Comparison of ENCODE assay signal across 23 mouse cellular contexts in the genomic region with DNA sequence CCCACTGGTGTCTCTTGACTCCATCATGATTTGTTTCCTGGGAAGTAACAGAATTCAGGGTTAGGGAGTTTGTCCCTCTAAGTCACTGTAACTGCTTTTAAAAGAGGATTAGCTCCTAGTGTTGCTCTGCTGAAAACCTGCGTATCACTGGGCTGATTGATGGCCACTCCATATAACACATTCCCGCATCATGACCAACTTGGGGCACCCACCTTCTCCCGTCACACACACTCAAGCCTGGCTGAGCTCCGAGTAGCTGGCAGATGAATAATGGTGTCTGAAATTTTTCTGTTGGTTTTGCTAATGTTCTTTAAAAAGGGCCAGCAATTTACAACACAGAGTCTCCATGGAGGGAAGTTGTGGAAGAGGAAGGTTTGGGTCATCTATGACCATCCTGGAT. TPM values are rescaled to one million over a fixed set of nuclear protein-coding genes. Genes with fewer than 3 reads are reported as not detected.
DNase-seq lines count a peak whose midpoint lies in the region; ATAC-seq and TF ChIP-seq lines count a peak whose summit lies in the region.
"Had no signal": no experiment of that assay in that cellular context is flagged by ENCODE, and none has a peak within 500 bp of the region (broad histone marks: within the 10 kb centered on the region; RNA-seq: fewer than 3 reads in every experiment).

No protein-coding gene starts in this region.

- peaks cover 92% of the 10 kb centered on the region for H3K4me1 ChIP-seq in heart, embryonic 10.5 days
- H3K4me1 ChIP-seq in liver, embryonic 15.5 days (replicated peaks), result peaks cover 43% of the 10 kb centered on the region
- H3K4me1 ChIP-seq in liver, embryonic 11.5 days (replicated peaks; ENCODE audit: control insufficient read depth, insufficient read depth, low read length), result peaks cover 31% of the 10 kb centered on the region
- H3K4me1 ChIP-seq in small intestine, adult 2 months (ENCODE audit: control insufficient read depth, insufficient read depth, insufficient read length, low read length), result peaks cover 33% of the 10 kb centered on the region
- H3K4me1 ChIP-seq: forebrain, embryonic 15.5 days; midbrain, embryonic 12.5 days had no signal

- H3K4me2 ChIP-seq in liver, embryonic 15.5 days, result no peak overlapping the region
- no peak overlapping the region for H3K4me2 ChIP-seq in liver, embryonic 11.5 days
- H3K4me2 ChIP-seq: embryonic facial prominence, embryonic 13.5 days; forebrain, embryonic 15.5 days; limb, embryonic 12.5 days; midbrain, embryonic 12.5 days; neural tube, embryonic 12.5 days had no signal

- TF ChIP-seq POLR2A in small intestine, adult 2 months (IDR thresholded peaks at IDR 0.05; ENCODE audit: low read depth, low read length), result no peak

- ATAC-seq in liver, embryonic 15.5 days (ENCODE audit: insufficient read depth), result no peak
- ATAC-seq in liver, embryonic 11.5 days (replicated peaks; ENCODE audit: low FRiP score), result no peak
- ATAC-seq: forebrain, embryonic 15.5 days had no signal

- H3K36me3 ChIP-seq in heart, embryonic 10.5 days, result no peaks in the 10 kb centered on the region
- no peaks in the 10 kb centered on the region for H3K36me3 ChIP-seq in liver, embryonic 15.5 days (replicated peaks)
- H3K36me3 ChIP-seq in liver, embryonic 11.5 days (ENCODE audit: control insufficient read depth, insufficient read depth, low read length), result no peaks in the 10 kb centered on the region
- 0 out of 2 replicates have a peak, but pooled peaks cover 1% of the 10 kb centered on the region for H3K36me3 ChIP-seq in small intestine, adult 2 months (ENCODE audit: control insufficient read depth, insufficient read depth, low read length)
- H3K36me3 ChIP-seq: forebrain, embryonic 15.5 days; midbrain, embryonic 12.5 days; neural tube, embryonic 12.5 days had no signal

- TF ChIP-seq CTCF in small intestine, adult 2 months (IDR thresholded peaks at IDR 0.05; ENCODE audit: extremely low read depth, insufficient read length, insufficient replicate concordance, low read depth, low read length), result no peak

- H3K4me3 ChIP-seq in heart, embryonic 10.5 days, result no peak overlapping the region
- no peak overlapping the region for H3K4me3 ChIP-seq in liver, embryonic 15.5 days (replicated peaks)
- H3K4me3 ChIP-seq in liver, embryonic 11.5 days (ENCODE audit: low read depth, low read length), result no peak overlapping the region
- H3K4me3 ChIP-seq in small intestine, adult 2 months (ENCODE audit: low read depth, low read length), result no peak overlapping the region
- H3K4me3 ChIP-seq: embryonic facial prominence, embryonic 13.5 days; forebrain, embryonic 15.5 days; limb, embryonic 12.5 days; midbrain, embryonic 12.5 days; neural tube, embryonic 12.5 days had no signal

- no peak for DNase-seq in heart, embryonic 10.5 days (ENCODE audit: low spot score)
- no peak for DNase-seq in heart, postnatal 4 days
- DNase-seq in liver, embryonic 11.5 days (ENCODE audit: low spot score), result no peak
- peak; percentile 73 for DNase-seq in NIH3T3 (ENCODE audit: low read depth)
- no peak for DNase-seq in natural killer cell, adult 2 months (ENCODE audit: low spot score in 2 of 2)
- DNase-seq: adrenal gland, postnatal 36 days; cerebellum, adult 11-12 months; cerebellum, postnatal 14 days; gastrocnemius, postnatal 25 days; kidney, adult 9 months; kidney, postnatal 36 days; right cerebral cortex, postnatal 4 days; thymus, postnatal 36 days had no signal

- WGBS in heart, embryonic 10.5 days, result 50% methylated on average over 4 of the region's 4 CpGs
- 78% methylated on average over 4 of the region's 4 CpGs for WGBS in liver, embryonic 15.5 days (ENCODE audit: insufficient replicate concordance)
- WGBS in liver, embryonic 11.5 days, result 59% methylated on average over 4 of the region's 4 CpGs
- 90% methylated on average over 4 of the region's 4 CpGs for WGBS in small intestine, adult 2 months

- H3K27ac ChIP-seq in heart, embryonic 10.5 days, result peak overlapping the region; percentile 74
- 0 out of 2 replicates have a peak overlapping the region, but pooled peaks have one; percentile 29 for H3K27ac ChIP-seq in liver, embryonic 15.5 days (replicated peaks)
- H3K27ac ChIP-seq in liver, embryonic 11.5 days (ENCODE audit: low read depth, low read length), result no peak overlapping the region
- H3K27ac ChIP-seq in small intestine, adult 2 months (ENCODE audit: insufficient read depth, low read depth, low read length), result peak overlapping the region; percentile 58
- H3K27ac ChIP-seq: embryonic facial prominence, embryonic 13.5 days; forebrain, embryonic 15.5 days; limb, embryonic 12.5 days; liver, embryonic 14.5 days; midbrain, embryonic 12.5 days; neural tube, embryonic 12.5 days had no signal

- H3K9ac ChIP-seq in liver, embryonic 15.5 days, result no peak overlapping the region
- H3K9ac ChIP-seq in liver, embryonic 11.5 days (ENCODE audit: low read depth, low read length), result no peak overlapping the region
- H3K9ac ChIP-seq: embryonic facial prominence, embryonic 13.5 days; forebrain, embryonic 15.5 days; limb, embryonic 12.5 days; liver, embryonic 14.5 days; midbrain, embryonic 12.5 days; neural tube, embryonic 12.5 days had no signal

- no peaks in the 10 kb centered on the region for H3K9me3 ChIP-seq in heart, embryonic 10.5 days
- H3K9me3 ChIP-seq in liver, embryonic 15.5 days (replicated peaks), result no peaks in the 10 kb centered on the region
- H3K9me3 ChIP-seq in liver, embryonic 11.5 days (ENCODE audit: control insufficient read depth, low read length), result no peaks in the 10 kb centered on the region
- H3K9me3 ChIP-seq: embryonic facial prominence, embryonic 13.5 days; forebrain, embryonic 15.5 days; limb, embryonic 12.5 days; midbrain, embryonic 12.5 days; neural tube, embryonic 12.5 days had no signal

- no peaks in the 10 kb centered on the region for H3K27me3 ChIP-seq in heart, embryonic 10.5 days (ENCODE audit: insufficient read depth, poor library complexity, severe bottlenecking)
- no peaks in the 10 kb centered on the region for H3K27me3 ChIP-seq in liver, embryonic 15.5 days
- no peaks in the 10 kb centered on the region for H3K27me3 ChIP-seq in liver, embryonic 11.5 days (replicated peaks; ENCODE audit: control insufficient read depth, insufficient read depth, low read length)
- no peaks in the 10 kb centered on the region for H3K27me3 ChIP-seq in small intestine, adult 2 months (ENCODE audit: control insufficient read depth, insufficient read depth, low read length)
- H3K27me3 ChIP-seq: CH12.LX; embryonic facial prominence, embryonic 13.5 days; forebrain, embryonic 15.5 days; limb, embryonic 12.5 days; midbrain, embryonic 12.5 days; neural tube, embryonic 12.5 days had no signal

RNA-seq across cellular contexts. Expression of a gene that starts 41.8 kb away (rescaled TPM):
- 33.5 and 36.3 TPM in 2 replicates for polyA plus RNA-seq in heart, embryonic 10.5 days (2016; fragmentation: Nextera tagmentation; extraction: Ambion mirVana)
- total RNA-seq in heart, postnatal 4 days (2021), result 10 to 100 TPM; 61.7 to 66.7 TPM
- 3.0 and 3.8 TPM in 2 replicates for polyA plus RNA-seq in liver, embryonic 15.5 days (2015; fragmentation: Nextera tagmentation; extraction: Ambion mirVana)
- polyA plus RNA-seq in liver, embryonic 11.5 days (2014; fragmentation: Nextera tagmentation; extraction: Ambion mirVana), result 12.8 and 12.9 TPM in 2 replicates
- 8.8 and 30.5 TPM in 2 replicates for polyA plus RNA-seq in small intestine, adult 2 months (2012; rRNA removed)
- total RNA-seq: MEL had no signal
